Mouse (Mus musculus): ENCODE data around the gene Kdf1. TPM values are rescaled to one million over a fixed set of nuclear protein-coding genes. Genes with fewer than 3 reads are reported as not detected.
A peak's percentile ranks its signal among the peaks of the same experiment; 100 is the strongest.

Gene Kdf1
- polyA plus RNA-seq, 1 experiment from 2014 or later, result 3.1 TPM

GRCm38 (mm10) chr4:133494432-133494831 is 24.3 kb upstream of the Kdf1 start:
- H3K36me3 ChIP-seq (ENCODE audit: control insufficient read depth, insufficient read depth), result no peaks in the 10 kb centered on the region
- H3K9ac ChIP-seq (ENCODE audit: low read length), result peak overlapping the region; percentile 49; the same call in 1 of the 2 replicates
- H3K4me2 ChIP-seq (ENCODE audit: low read depth, low read length), result peak overlapping the region; percentile 83
- peaks cover 47% of the 10 kb centered on the region for H3K27me3 ChIP-seq (ENCODE audit: control insufficient read depth, insufficient read depth, low read length)
- peak overlapping the region; percentile 50 for H3K27ac ChIP-seq (ENCODE audit: low read length)
- peak; percentile 47; the same call in 1 of the 2 replicates for ATAC-seq (replicated peaks; ENCODE audit: extremely low read depth, insufficient read depth, low FRiP score)
- H3K4me3 ChIP-seq (ENCODE audit: low read length), result peak overlapping the region; percentile 49
- peaks cover 48% of the 10 kb centered on the region for H3K4me1 ChIP-seq (ENCODE audit: control insufficient read depth, insufficient read depth, low read length)
- WGBS, result 1% methylated on average over 12 of the region's 12 CpGs
- H3K9me3 ChIP-seq (replicated peaks; ENCODE audit: control insufficient read depth, low read length), result no peaks in the 10 kb centered on the region

DNA sequence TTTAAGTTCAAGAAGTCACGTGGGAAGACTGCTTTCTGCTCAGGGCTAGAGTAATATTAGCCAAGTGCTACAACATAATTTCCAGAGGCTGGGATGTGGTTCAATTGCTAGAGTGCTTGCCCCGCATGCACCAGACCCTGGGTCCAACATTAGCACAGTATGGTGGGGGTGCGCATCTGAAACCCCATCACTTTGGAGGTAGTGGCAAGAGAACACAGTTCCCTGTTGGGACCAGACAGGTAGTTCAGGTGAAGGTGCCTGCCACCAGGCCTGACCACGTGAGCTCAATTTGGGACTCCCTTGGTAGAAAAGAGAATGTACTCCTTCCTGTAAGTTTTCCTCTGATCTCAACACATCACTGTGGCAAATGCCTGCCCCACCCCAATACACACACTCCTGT is 23.9 kb upstream of the Kdf1 start:
- no peak overlapping the region for H3K27ac ChIP-seq (ENCODE audit: low read length)
- no peak for ATAC-seq (replicated peaks; ENCODE audit: extremely low read depth, insufficient read depth, low FRiP score)
- no peak overlapping the region for H3K9ac ChIP-seq (ENCODE audit: low read length)
- no peaks in the 10 kb centered on the region for H3K9me3 ChIP-seq (replicated peaks; ENCODE audit: control insufficient read depth, low read length)
- H3K4me2 ChIP-seq (ENCODE audit: low read depth, low read length), result peak overlapping the region; percentile 83; the same call in 1 of the 2 replicates
- H3K36me3 ChIP-seq (ENCODE audit: control insufficient read depth, insufficient read depth), result no peaks in the 10 kb centered on the region
- H3K4me1 ChIP-seq (ENCODE audit: control insufficient read depth, insufficient read depth, low read length), result peaks cover 44% of the 10 kb centered on the region
- peaks cover 52% of the 10 kb centered on the region for H3K27me3 ChIP-seq (ENCODE audit: control insufficient read depth, insufficient read depth, low read length)
- 60% methylated on average over 4 of the region's 4 CpGs for WGBS
- no peak overlapping the region for H3K4me3 ChIP-seq (ENCODE audit: low read length)

GRCm38 (mm10) chr4:133495711-133496110 is 23.1 kb upstream of the Kdf1 start:
- WGBS, result 30% methylated on average over 7 of the region's 7 CpGs
- ATAC-seq (replicated peaks; ENCODE audit: extremely low read depth, insufficient read depth, low FRiP score), result no peak
- Histone ChIP-seq H3K4me1 (ENCODE audit: control insufficient read depth, insufficient read depth, low read length) (peaks cover 42% of the 10 kb centered on the region), H3K9me3 (replicated peaks; ENCODE audit: control insufficient read depth, low read length) (no peaks in the 10 kb centered on the region), H3K36me3 (ENCODE audit: control insufficient read depth, insufficient read depth) (no peaks in the 10 kb centered on the region), H3K27me3 (ENCODE audit: control insufficient read depth, insufficient read depth, low read length) (peaks cover 59% of the 10 kb centered on the region), H3K27ac (ENCODE audit: low read length) (no peak overlapping the region), H3K4me2 (ENCODE audit: low read depth, low read length) (no peak overlapping the region), H3K4me3 (ENCODE audit: low read length) (no peak overlapping the region), H3K9ac (ENCODE audit: low read length) (no peak overlapping the region)

GRCm38 (mm10) chr4:133496738-133497445 is 21.9 kb upstream of the Kdf1 start:
- Histone ChIP-seq H3K4me1 (ENCODE audit: control insufficient read depth, insufficient read depth, low read length) (peaks cover 30% of the 10 kb centered on the region), H3K9me3 (replicated peaks; ENCODE audit: control insufficient read depth, low read length) (no peaks in the 10 kb centered on the region), H3K36me3 (ENCODE audit: control insufficient read depth, insufficient read depth) (no peaks in the 10 kb centered on the region), H3K4me2 (ENCODE audit: low read depth, low read length) (no peak overlapping the region), H3K4me3 (ENCODE audit: low read length) (no peak overlapping the region), H3K9ac (ENCODE audit: low read length) (no peak overlapping the region), H3K27me3 (ENCODE audit: control insufficient read depth, insufficient read depth, low read length) (peaks cover 67% of the 10 kb centered on the region), H3K27ac (ENCODE audit: low read length) (no peak overlapping the region)
- no peak for ATAC-seq (replicated peaks; ENCODE audit: extremely low read depth, insufficient read depth, low FRiP score)
- 36% methylated on average over 6 of the region's 6 CpGs for WGBS

GRCm38 (mm10) chr4:133497461-133498159 is 21.2 kb upstream of the Kdf1 start:
- Histone ChIP-seq H3K9me3 (replicated peaks; ENCODE audit: control insufficient read depth, low read length) (no peaks in the 10 kb centered on the region), H3K27me3 (ENCODE audit: control insufficient read depth, insufficient read depth, low read length) (peaks cover 70% of the 10 kb centered on the region), H3K27ac (ENCODE audit: low read length) (no peak overlapping the region), H3K4me2 (ENCODE audit: low read depth, low read length) (peak overlapping the region; percentile 99), H3K4me1 (ENCODE audit: control insufficient read depth, insufficient read depth, low read length) (peaks cover 25% of the 10 kb centered on the region), H3K36me3 (ENCODE audit: control insufficient read depth, insufficient read depth) (no peaks in the 10 kb centered on the region), H3K4me3 (ENCODE audit: low read length) (peak overlapping the region; percentile 69), H3K9ac (ENCODE audit: low read length) (peak overlapping the region; percentile 71)
- ATAC-seq (replicated peaks; ENCODE audit: extremely low read depth, insufficient read depth, low FRiP score), result peak; percentile 14
- WGBS, result 1% methylated on average over 62 of the region's 70 CpGs

DNA sequence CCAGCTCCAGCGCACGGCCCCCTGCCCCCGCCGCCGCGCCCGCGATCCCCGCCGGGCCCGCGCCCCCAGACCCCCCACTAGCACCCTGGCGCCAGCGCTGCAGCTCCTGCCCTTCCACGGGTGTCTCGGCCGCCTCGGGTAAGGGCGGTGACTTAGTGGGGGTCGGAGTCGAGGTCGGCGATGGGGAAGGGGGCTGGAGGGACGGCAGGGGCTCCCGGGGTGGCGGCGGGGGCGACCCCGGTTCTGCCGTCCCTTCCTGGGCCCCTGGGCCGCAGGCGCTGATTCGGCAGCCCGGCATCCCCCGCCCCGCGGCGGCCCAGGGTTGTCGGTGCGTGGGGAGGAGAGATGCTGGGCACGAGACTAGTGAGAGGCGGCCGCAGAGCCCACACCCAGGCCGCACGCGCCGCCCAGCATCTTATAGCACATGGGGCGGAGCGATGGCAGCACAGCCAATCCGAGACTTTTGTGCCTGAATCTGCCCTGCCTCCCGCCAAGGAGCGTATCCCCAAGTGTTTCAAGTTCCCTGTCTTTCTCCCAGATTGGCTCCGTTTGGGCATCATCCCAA is 20.5 kb upstream of the Kdf1 start, which contains the start of gene Trnp1:
TSS of gene Trnp1 (minus strand) at position 391 of the 565 bp plus-strand sequence.
- peak within 1 kb of the TSS; percentile 99 for H3K4me2 ChIP-seq (ENCODE audit: low read depth, low read length)
- H3K4me3 ChIP-seq (ENCODE audit: low read length), result peak within 1 kb of the TSS; percentile 69
- ATAC-seq (replicated peaks; ENCODE audit: extremely low read depth, insufficient read depth, low FRiP score), result peak; percentile 63
- peaks cover 25% of the 10 kb centered on the region for H3K4me1 ChIP-seq (ENCODE audit: control insufficient read depth, insufficient read depth, low read length)
- no peaks in the 10 kb centered on the region for H3K36me3 ChIP-seq (ENCODE audit: control insufficient read depth, insufficient read depth)
- peak within 1 kb of the TSS; percentile 71 for H3K9ac ChIP-seq (ENCODE audit: low read length)
- no peaks in the 10 kb centered on the region for H3K9me3 ChIP-seq (replicated peaks; ENCODE audit: control insufficient read depth, low read length)
- 1% methylated on average over 47 of the region's 53 CpGs for WGBS
- no peak within 1 kb of the TSS for H3K27ac ChIP-seq (ENCODE audit: low read length)
- H3K27me3 ChIP-seq (ENCODE audit: control insufficient read depth, insufficient read depth, low read length), result peaks cover 75% of the 10 kb centered on the region

DNA sequence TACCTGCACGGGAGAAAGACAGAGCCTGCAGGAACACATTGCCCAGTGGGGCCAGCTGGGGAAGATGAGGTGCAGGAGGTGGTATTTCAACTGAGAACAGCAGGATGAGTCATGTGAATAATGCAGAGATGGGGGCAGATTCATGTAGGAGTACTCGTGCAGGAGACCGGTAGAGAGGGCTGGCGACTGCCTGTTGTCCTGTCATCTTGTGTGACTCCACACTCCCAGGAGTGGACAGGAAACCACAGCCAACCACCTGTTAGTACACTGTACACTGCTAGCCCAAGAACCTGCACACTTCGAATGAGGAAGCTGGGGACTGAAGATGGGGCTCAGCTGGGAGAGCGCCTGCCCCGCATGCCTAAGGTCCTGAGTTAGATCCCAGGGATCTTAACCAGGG is 17.2 kb upstream of the Kdf1 start:
- Histone ChIP-seq H3K4me1 (ENCODE audit: control insufficient read depth, insufficient read depth, low read length) (peaks cover 14% of the 10 kb centered on the region), H3K4me3 (ENCODE audit: low read length) (no peak overlapping the region), H3K9me3 (replicated peaks; ENCODE audit: control insufficient read depth, low read length) (no peaks in the 10 kb centered on the region), H3K4me2 (ENCODE audit: low read depth, low read length) (no peak overlapping the region), H3K36me3 (ENCODE audit: control insufficient read depth, insufficient read depth) (no peaks in the 10 kb centered on the region), H3K9ac (ENCODE audit: low read length) (no peak overlapping the region), H3K27me3 (ENCODE audit: control insufficient read depth, insufficient read depth, low read length) (peaks cover 67% of the 10 kb centered on the region), H3K27ac (ENCODE audit: low read length) (no peak overlapping the region)
- no peak for ATAC-seq (replicated peaks; ENCODE audit: extremely low read depth, insufficient read depth, low FRiP score)
- WGBS, result 48% methylated on average over 7 of the region's 7 CpGs

DNA sequence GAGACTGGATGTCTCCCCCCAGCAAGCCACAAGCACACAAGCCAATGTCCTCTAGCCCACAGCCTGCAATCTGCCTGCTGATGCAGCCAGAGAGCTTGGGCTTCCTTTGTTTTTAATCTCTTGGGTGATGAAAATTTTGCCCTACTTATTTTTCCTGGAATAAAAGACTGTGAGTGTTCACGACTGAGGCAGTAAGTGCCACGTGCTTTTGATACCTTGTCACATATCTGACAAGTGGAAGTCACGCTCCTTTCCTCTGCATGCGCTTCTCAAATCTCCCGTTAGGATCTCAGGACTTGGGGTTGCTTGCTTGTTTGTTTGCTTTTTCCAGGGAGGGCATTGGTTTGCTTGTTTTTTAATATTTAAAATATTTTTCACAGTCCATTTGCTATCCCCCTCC is 14.5 kb upstream of the Kdf1 start:
- Histone ChIP-seq H3K36me3 (ENCODE audit: control insufficient read depth, insufficient read depth) (no peaks in the 10 kb centered on the region), H3K27ac (ENCODE audit: low read length) (no peak overlapping the region), H3K9ac (ENCODE audit: low read length) (no peak overlapping the region), H3K4me2 (ENCODE audit: low read depth, low read length) (no peak overlapping the region), H3K4me3 (ENCODE audit: low read length) (no peak overlapping the region), H3K4me1 (ENCODE audit: control insufficient read depth, insufficient read depth, low read length) (no peaks in the 10 kb centered on the region), H3K9me3 (replicated peaks; ENCODE audit: control insufficient read depth, low read length) (no peaks in the 10 kb centered on the region), H3K27me3 (ENCODE audit: control insufficient read depth, insufficient read depth, low read length) (peaks cover 46% of the 10 kb centered on the region)
- ATAC-seq (replicated peaks; ENCODE audit: extremely low read depth, insufficient read depth, low FRiP score), result no peak
- WGBS, result 30% methylated on average over 5 of the region's 5 CpGs
